Mouse (Mus musculus) liver, embryonic 12.5 days (tissue): Measurements from ENCODE around the gene 9330161L09Rik. TPM values are rescaled to one million over a fixed set of nuclear protein-coding genes. Genes with fewer than 3 reads are reported as not detected.

Source experiments
- ATAC-seq: fragments of 200-750 bp; cut with Nextera tagmentation; 2 replicates; pipeline ENCODE4 v1.8.0; 2017; ENCODE audit warnings: moderate number of reproducible peaks, mild to moderate bottlenecking, moderate library complexity
- H3K27ac ChIP-seq: fragments of 300-500 bp; sonication (generic); 2 replicates; pipeline ENCODE4 v1.5.1; 2016; ENCODE audit warnings: mild to moderate bottlenecking
- H3K27me3 ChIP-seq: fragments of 300-500 bp; sonication (generic); replicated peaks from 2 replicates; pipeline ENCODE4 v1.6.1; 2016; ENCODE audit warnings: mild to moderate bottlenecking, moderate library complexity
- H3K36me3 ChIP-seq: fragments of 300-500 bp; sonication (generic); 2 replicates; pipeline ENCODE4 v1.6.1; 2016; ENCODE audit warnings: mild to moderate bottlenecking, moderate library complexity
- H3K4me1 ChIP-seq: fragments of 300-500 bp; sonication (generic); 2 replicates; pipeline ENCODE4 v1.6.1; 2016
- H3K4me2 ChIP-seq: fragments of 300-500 bp; sonication (generic); 2 replicates; pipeline ENCODE4 v1.6.1; 2016; ENCODE audit warnings: mild to moderate bottlenecking, moderate library complexity
- H3K4me3 ChIP-seq: fragments of 300-500 bp; sonication (generic); 2 replicates; pipeline ENCODE4 v1.5.1; 2016; ENCODE audit warnings: mild to moderate bottlenecking, moderate library complexity
- H3K9ac ChIP-seq: fragments of 300-500 bp; sonication (generic); 2 replicates; pipeline ENCODE4 v1.6.1; 2016; ENCODE audit warnings: mild to moderate bottlenecking, moderate library complexity
- H3K9me3 ChIP-seq: fragments of 300-500 bp; sonication (generic); replicated peaks from 2 replicates; pipeline ENCODE4 v1.6.1; 2016; ENCODE audit warnings: mild to moderate bottlenecking, moderate library complexity
- WGBS: fragments of 180-500 bp; shearing (Covaris S2); methylation state at CpG from one replicate; pipeline ENCODE4 v1.1.7; 2016; ENCODE audit not compliant: insufficient replicate concordance; 5-methylcytosine and 5-hydroxymethylcytosine counted together
- polyA plus RNA-seq: library from polyadenylated mRNA; unstranded; fragments of >200 nt; fragmentation: Nextera tagmentation; extraction: Ambion mirVana; gene quantifications from 2 replicates; pipeline ENCODE4 v1.2.1, GENCODE M21; 2016

9330161L09Rik gene
- polyA plus RNA-seq, 1 experiment from 2014 or later = 0.24 TPM

DNA sequence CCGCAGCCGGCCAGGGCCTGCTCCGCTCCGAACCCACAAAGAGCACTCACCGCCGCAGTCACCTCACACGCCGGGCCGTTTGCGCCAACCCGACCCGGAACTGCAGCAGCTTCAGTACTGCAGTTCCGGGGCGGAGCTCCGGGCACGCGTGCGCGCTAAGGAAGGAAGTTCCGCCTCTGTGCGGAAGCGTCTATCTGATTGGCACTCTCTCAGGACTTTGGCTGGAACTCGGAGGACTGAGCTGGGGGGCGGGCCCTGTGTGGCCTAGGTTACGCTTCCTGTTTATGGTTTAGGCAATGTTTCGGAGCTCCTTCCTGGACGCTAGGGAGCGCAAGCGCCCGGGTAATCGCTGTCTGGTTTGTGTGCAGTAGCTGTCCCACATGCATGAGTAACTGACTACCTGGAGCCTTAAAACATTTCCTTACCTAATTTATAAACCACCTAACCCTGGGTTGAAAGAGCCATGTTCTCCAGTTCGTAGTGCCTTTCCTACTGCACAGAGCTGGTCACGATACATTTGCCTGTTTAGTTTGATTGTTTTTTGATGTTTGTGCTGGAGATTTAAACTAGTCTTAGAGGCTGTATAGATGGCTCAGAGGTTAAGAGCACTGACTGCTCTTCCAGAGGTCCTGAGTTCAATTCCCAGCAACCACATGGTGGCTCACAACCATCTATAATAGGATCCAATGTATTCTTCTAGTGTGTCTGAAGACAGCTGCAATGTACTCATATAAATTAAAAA, 18.3 kb upstream of the 9330161L09Rik start, which contains the start of gene Ddx24:
Gene Ddx24 (minus strand): TSS at position 102 of the 742 bp plus-strand sequence.
- Histone ChIP-seq H3K9me3 (0 out of 2 replicates have a peak, but pooled peaks cover 4% of the 10 kb centered on the region), H3K27ac (peak within 1 kb of the TSS; percentile 77)
- 1% methylated on average over 33 of the region's 33 CpGs for WGBS

DNA sequence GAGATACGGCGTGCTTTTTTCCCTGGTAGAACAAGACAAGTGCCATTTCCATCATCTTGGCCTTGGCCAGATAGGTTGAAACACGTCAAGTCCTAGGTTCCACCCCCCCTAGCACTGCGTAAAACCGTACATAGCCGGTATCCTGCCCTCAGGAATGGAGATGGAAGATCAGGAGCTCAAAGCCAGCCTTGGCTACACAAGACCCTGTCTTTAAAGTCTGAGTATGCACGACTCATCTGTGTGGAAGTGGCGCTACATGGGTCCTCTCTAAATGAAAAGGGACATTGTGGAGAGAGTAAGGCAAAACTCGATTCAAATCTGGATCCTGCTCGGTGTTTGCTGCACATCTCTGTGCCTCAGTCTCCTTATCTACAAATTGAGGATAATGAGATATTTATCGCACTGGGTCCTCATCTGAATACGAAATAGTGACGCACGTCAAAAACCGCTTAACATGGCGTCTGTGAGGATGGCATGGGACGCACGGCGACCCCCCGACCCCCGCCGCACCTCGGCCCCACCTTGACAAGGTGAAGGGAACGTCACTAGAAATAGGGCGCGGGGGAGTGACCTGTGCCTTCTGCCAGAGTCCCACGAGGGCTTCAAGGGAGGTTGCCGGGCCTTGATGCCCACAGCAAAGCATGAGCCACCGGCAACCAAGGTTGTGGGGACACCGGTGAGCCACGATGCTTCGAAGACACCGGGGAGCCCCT, 17.6 kb upstream of the 9330161L09Rik start:
- peak overlapping the region; percentile 94 for H3K4me3 ChIP-seq
- peak overlapping the region; percentile 78 for H3K4me2 ChIP-seq
- WGBS = 6% methylated on average over 33 of the region's 33 CpGs
- H3K4me1 ChIP-seq = peaks cover 39% of the 10 kb centered on the region
- H3K9ac ChIP-seq = peak overlapping the region; percentile 92
- peak; percentile 18 for ATAC-seq
- H3K27ac ChIP-seq = peak overlapping the region; percentile 75
- 0 out of 2 replicates have a peak, but pooled peaks cover 4% of the 10 kb centered on the region for H3K9me3 ChIP-seq
- H3K27me3 ChIP-seq = no peaks in the 10 kb centered on the region
- peaks cover 31% of the 10 kb centered on the region for H3K36me3 ChIP-seq

More for the DNA sequence above, 18.3 kb upstream of the 9330161L09Rik start, which contains the start of gene Ddx24:
- peak within 1 kb of the TSS; percentile 92 for H3K9ac ChIP-seq
- peak within 1 kb of the TSS; percentile 94 for H3K4me3 ChIP-seq
- no peaks in the 10 kb centered on the region for H3K27me3 ChIP-seq
- H3K36me3 ChIP-seq = peaks cover 28% of the 10 kb centered on the region
- peaks cover 39% of the 10 kb centered on the region for H3K4me1 ChIP-seq
- H3K4me2 ChIP-seq = peak within 1 kb of the TSS; percentile 78
- ATAC-seq = peak; percentile 100

DNA sequence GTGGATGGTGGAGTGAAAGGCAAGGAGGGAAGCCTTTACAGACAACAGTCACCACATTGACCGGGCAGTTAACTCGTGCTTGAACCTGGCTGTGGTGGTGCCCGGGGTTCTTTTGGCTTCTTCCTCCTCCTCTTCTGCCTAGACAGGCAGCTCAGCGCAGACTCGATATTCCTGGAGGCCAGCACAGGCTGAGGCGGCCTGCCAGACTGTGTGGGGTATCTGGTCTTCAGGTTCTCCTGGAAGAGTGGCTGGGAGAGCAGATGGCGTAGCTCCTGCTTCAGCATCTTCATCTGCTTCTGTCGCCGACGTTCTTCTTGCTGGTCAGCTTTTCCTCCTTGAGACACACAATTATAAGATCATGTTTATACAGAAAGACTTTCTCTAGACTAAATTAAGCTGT, 524 bp upstream of the 9330161L09Rik start:
- H3K27ac ChIP-seq = no peak overlapping the region
- H3K9me3 ChIP-seq = no peaks in the 10 kb centered on the region
- no peak overlapping the region; the same call in 1 of the 2 replicates for H3K9ac ChIP-seq
- ATAC-seq = no peak
- no peak overlapping the region for H3K4me2 ChIP-seq
- WGBS = 90% methylated on average over 10 of the region's 10 CpGs
- peaks cover 4% of the 10 kb centered on the region; the same call in 1 of the 2 replicates for H3K4me1 ChIP-seq
- H3K36me3 ChIP-seq = peaks cover 100% of the 10 kb centered on the region
- H3K4me3 ChIP-seq = no peak overlapping the region
- no peaks in the 10 kb centered on the region for H3K27me3 ChIP-seq

DNA sequence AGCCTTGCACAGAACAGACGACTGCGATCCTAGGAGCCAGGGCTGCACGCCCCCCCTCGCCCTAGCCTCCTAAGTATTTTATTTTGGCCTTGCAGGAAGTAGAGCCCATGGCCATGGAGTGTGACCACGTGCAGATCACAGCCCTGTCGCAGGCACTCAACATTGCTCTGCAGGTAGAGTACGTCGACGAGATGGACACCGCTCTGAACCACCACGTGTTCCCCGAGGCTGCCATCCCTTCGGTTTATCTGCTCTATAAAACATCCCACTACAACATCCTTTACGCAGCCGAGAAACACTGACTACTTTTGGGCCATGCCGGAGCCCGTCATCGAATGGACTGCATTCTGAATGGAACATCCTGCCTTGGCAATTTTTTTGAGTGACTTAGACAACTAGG, 3.5 kb downstream of the 9330161L09Rik start:
- Histone ChIP-seq H3K9me3 (no peaks in the 10 kb centered on the region), H3K27ac (no peak overlapping the region), H3K4me2 (no peak overlapping the region), H3K9ac (no peak overlapping the region), H3K36me3 (peaks cover 97% of the 10 kb centered on the region), H3K27me3 (no peaks in the 10 kb centered on the region), H3K4me3 (no peak overlapping the region), H3K4me1 (peaks cover 4% of the 10 kb centered on the region; the same call in 1 of the 2 replicates)
- no peak for ATAC-seq
- 88% methylated on average over 18 of the region's 18 CpGs for WGBS

DNA sequence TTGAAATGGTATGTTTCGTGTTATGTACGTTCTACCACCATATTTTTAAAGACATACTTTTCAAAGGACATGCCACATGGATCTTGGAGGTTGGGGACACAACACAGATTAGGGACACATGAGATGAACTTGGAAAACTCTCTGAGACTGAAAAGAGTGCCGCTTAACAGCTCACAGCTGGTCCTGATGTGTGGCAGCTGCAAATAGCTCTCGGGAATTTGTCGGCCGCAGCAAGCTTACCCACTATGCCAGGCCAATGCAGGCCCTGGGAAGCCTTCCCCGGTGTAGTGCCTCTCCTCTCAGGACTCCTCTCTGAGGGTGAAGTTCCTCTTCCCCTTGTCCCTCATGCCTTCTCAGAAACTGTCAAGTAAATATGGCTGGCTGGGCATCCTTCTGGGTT, 10.9 kb downstream of the 9330161L09Rik start:
- WGBS = 77% methylated on average over 7 of the region's 7 CpGs
- H3K9me3 ChIP-seq = no peaks in the 10 kb centered on the region
- no peak overlapping the region for H3K4me2 ChIP-seq
- ATAC-seq = no peak
- peaks cover 58% of the 10 kb centered on the region for H3K4me1 ChIP-seq
- no peak overlapping the region for H3K9ac ChIP-seq
- peak overlapping the region; percentile 13; the same call in 1 of the 2 replicates for H3K27ac ChIP-seq
- H3K4me3 ChIP-seq = no peak overlapping the region
- no peaks in the 10 kb centered on the region for H3K27me3 ChIP-seq
- peaks cover 53% of the 10 kb centered on the region for H3K36me3 ChIP-seq

DNA sequence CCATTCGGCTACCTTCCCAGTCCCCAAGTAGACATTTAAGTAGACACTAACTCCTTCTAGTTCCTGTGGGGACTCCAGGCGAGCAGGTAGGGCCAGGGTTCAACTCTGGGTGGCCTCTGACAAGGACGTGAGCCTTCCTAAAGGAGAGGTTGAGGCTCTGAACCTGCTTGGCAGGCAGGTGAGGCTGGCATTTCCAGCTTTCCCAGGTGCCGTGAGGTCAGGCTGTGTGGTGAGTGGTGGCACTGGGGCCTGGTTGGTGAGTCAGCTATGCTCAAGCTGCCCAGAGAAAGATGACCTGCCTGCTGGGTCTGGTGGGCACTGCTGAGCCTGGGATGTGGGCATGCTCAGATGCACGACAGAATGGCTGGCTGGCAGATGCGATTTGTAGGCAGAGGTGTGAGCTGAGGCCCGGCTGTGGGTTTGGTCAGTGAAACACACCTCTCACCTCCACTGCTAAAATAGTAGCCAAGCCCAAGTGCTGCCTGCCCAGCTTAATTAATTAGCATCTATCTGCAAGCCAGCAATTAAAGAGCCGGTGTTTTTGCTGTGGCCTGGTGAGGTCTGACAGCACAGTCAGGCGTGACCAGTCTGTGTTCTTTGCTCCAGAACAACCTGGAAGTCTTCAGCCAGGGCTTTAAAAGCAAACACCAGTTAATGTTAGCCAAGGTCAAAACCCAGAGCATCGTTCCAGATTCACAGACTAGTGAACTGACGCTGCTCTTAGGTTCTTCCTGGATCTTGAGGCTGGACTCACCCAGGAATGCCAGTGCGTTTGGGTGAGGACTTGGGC, 11.9 kb downstream of the 9330161L09Rik start:
- Histone ChIP-seq H3K9me3 (no peaks in the 10 kb centered on the region), H3K36me3 (peaks cover 53% of the 10 kb centered on the region), H3K4me3 (no peak overlapping the region), H3K9ac (peak overlapping the region; percentile 42; the same call in 1 of the 2 replicates), H3K27me3 (no peaks in the 10 kb centered on the region), H3K4me1 (peaks cover 68% of the 10 kb centered on the region), H3K27ac (peak overlapping the region; percentile 32), H3K4me2 (peak overlapping the region; percentile 1; the same call in 1 of the 2 replicates)
- no peak for ATAC-seq
- WGBS = 79% methylated on average over 12 of the region's 12 CpGs

DNA sequence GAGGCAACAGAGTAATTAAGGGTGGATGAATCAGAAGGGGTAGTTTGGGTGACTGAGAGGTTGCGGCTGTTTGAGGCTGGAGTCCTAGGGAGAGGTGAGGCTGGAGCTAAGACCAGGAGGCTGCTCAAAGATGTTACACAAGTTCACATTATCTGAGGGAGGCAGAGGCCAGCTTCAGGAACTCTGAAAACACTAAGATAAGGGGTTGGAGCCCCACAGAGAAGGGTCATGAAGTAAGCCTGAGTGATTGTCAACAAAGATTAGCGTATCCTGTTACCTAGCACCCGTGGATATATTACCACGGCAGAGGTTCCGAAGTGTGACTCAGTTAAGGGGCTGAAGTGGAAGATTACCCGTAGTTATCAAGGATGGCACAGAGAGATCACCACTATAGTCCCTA, 14.1 kb downstream of the 9330161L09Rik start:
- Histone ChIP-seq H3K36me3 (peaks cover 41% of the 10 kb centered on the region), H3K9ac (peak overlapping the region; percentile 72), H3K4me3 (peak overlapping the region; percentile 34), H3K4me2 (peak overlapping the region; percentile 81), H3K4me1 (peaks cover 87% of the 10 kb centered on the region), H3K27ac (peak overlapping the region; percentile 97), H3K9me3 (no peaks in the 10 kb centered on the region), H3K27me3 (no peaks in the 10 kb centered on the region)
- peak; percentile 91 for ATAC-seq
- 6% methylated on average over 6 of the region's 6 CpGs for WGBS

DNA sequence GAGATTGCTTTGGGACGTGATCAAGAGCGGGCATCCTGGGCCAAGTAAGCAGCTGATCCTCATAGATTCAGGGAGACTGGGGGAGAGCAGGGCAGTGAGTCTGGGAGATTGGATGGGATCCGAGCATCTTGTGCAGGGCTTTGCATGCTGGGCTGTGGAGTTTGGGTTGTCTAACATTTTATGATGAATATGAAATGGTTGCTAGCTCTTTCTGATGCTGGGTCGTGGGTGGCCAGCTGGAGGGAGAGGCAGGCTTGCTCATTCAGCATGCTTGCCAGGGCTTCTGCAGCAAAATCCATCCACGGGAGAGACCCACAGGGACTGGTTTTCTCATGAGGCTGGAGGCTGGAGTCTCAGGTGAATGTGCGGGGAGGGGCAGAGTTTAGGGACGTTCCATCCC, 16.5 kb downstream of the 9330161L09Rik start:
- WGBS = 84% methylated on average over 7 of the region's 7 CpGs
- H3K4me3 ChIP-seq = peak overlapping the region; percentile 92
- H3K27me3 ChIP-seq = no peaks in the 10 kb centered on the region
- H3K4me2 ChIP-seq = peak overlapping the region; percentile 81
- H3K9me3 ChIP-seq = no peaks in the 10 kb centered on the region
- H3K27ac ChIP-seq = peak overlapping the region; percentile 91
- H3K36me3 ChIP-seq = peaks cover 31% of the 10 kb centered on the region
- H3K4me1 ChIP-seq = peaks cover 84% of the 10 kb centered on the region
- peak overlapping the region; percentile 98; the same call in 1 of the 2 replicates for H3K9ac ChIP-seq
- ATAC-seq = no peak

DNA sequence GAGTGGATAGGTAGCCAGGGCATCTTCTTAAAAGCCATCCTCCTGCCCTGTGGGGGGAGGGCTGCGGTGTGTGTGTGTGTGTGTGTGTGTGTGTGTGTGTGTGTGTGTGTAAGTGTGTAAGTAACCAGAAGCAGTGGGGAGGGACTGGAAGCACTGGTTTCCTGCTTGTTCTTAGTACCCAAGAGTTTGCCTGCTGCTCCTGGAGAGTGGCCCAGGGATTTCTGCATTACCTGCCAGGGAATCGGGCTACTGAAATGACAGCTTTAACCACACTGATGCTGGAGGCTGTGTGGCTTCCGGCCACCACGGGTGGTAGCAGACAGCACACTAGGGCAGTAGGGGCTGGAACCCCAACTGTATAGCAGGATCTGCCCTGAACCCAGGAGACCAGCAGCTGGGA, 17.6 kb downstream of the 9330161L09Rik start:
- peaks cover 76% of the 10 kb centered on the region for H3K4me1 ChIP-seq
- no peaks in the 10 kb centered on the region for H3K27me3 ChIP-seq
- 55% methylated on average over 4 of the region's 4 CpGs for WGBS
- ATAC-seq = no peak
- no peaks in the 10 kb centered on the region for H3K9me3 ChIP-seq
- peak overlapping the region; percentile 98 for H3K9ac ChIP-seq
- peaks cover 20% of the 10 kb centered on the region for H3K36me3 ChIP-seq
- peak overlapping the region; percentile 81 for H3K4me2 ChIP-seq
- H3K4me3 ChIP-seq = peak overlapping the region; percentile 92
- peak overlapping the region; percentile 91 for H3K27ac ChIP-seq

DNA sequence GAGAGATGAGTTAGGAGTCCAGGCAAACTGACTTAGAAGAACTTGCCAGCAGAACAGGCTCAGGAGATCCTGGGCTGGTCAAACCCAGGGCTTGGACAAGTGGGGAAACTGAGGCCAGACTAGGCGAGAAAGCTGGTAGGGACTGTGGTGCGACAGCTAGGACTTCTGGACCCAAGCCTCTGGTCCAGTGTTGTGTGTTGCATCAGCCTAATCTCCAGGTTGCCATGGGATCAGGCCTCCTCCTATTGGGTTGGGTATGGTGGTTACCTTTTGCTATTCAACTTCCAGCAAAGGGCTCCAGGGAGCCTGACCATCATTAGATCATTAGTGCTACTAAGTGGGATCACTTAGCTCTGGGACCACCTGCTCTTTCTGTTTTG, 18.3 kb downstream of the 9330161L09Rik start:
- H3K9ac ChIP-seq = peak overlapping the region; percentile 98
- ATAC-seq = 0 out of 2 replicates have a peak, but pooled peaks have one; percentile 14
- no peaks in the 10 kb centered on the region for H3K9me3 ChIP-seq
- H3K27ac ChIP-seq = peak overlapping the region; percentile 91
- H3K4me2 ChIP-seq = peak overlapping the region; percentile 81
- peaks cover 73% of the 10 kb centered on the region for H3K4me1 ChIP-seq
- H3K27me3 ChIP-seq = 0 out of 2 replicates have a peak, but pooled peaks cover 4% of the 10 kb centered on the region
- H3K36me3 ChIP-seq = peaks cover 19% of the 10 kb centered on the region
- H3K4me3 ChIP-seq = peak overlapping the region; percentile 92
- WGBS = 40% methylated on average over 2 of the region's 2 CpGs
